Mouse (Mus musculus) cerebral cortex, adult 2 months (tissue): ENCODE measurements around the gene Mab21l1.

Experiments used
- WGBS: fragments of 180-500 bp; shearing (Covaris S2); methylation state at CpG from one replicate; pipeline ENCODE4 v1.1.7; 2018; 5-methylcytosine and 5-hydroxymethylcytosine counted together

Gene Mab21l1

GRCm38 (mm10) chr3:55778764-55779730, 3.3 kb upstream of the Mab21l1 start:
- WGBS: 76% methylated on average over 8 of the region's 8 CpGs

- WGBS: 39% methylated on average over 53 of the region's 53 CpGs
These were observed 1.9 kb upstream of the Mab21l1 start for GRCm38 (mm10) chr3:55780120-55781070.

GRCm38 (mm10) chr3:55781429-55782055, 768 bp upstream of the Mab21l1 start:
- WGBS: 72% methylated on average over 5 of the region's 5 CpGs

GRCm38 (mm10) chr3:55782771-55783170, 461 bp downstream of the Mab21l1 start:
- WGBS: 67% methylated on average over 22 of the region's 22 CpGs

GRCm38 (mm10) chr3:55783171-55784081, 1.1 kb downstream of the Mab21l1 start:
- 73% methylated on average over 45 of the region's 45 CpGs for WGBS

GRCm38 (mm10) chr3:55784101-55784500, 1.8 kb downstream of the Mab21l1 start:
- 76% methylated on average over 7 of the region's 7 CpGs for WGBS

GRCm38 (mm10) chr3:55785266-55785980, 3.1 kb downstream of the Mab21l1 start:
- 86% methylated on average over 4 of the region's 4 CpGs for WGBS

GRCm38 (mm10) chr3:55785981-55786725, 3.8 kb downstream of the Mab21l1 start:
- WGBS: 79% methylated on average over 3 of the region's 3 CpGs

GRCm38 (mm10) chr3:55786835-55787486, 4.7 kb downstream of the Mab21l1 start:
- 57% methylated on average over 17 of the region's 17 CpGs for WGBS

GRCm38 (mm10) chr3:55787487-55788213, 5.3 kb downstream of the Mab21l1 start:
- 32% methylated on average over 54 of the region's 54 CpGs for WGBS

- WGBS: 56% methylated on average over 4 of the region's 4 CpGs
These were observed 5.9 kb downstream of the Mab21l1 start for GRCm38 (mm10) chr3:55788214-55788586.

GRCm38 (mm10) chr3:55788621-55789201, 6.4 kb downstream of the Mab21l1 start:
- WGBS: 63% methylated on average over 5 of the region's 5 CpGs

GRCm38 (mm10) chr3:55789856-55790255, 7.5 kb downstream of the Mab21l1 start:
- WGBS: 66% methylated on average over 2 of the region's 2 CpGs

- WGBS: 94% methylated on average over 4 of the region's 4 CpGs
These were observed 8.3 kb downstream of the Mab21l1 start for GRCm38 (mm10) chr3:55790609-55791008.

GRCm38 (mm10) chr3:55792251-55792650, 9.9 kb downstream of the Mab21l1 start:
- 62% methylated on average over 5 of the region's 5 CpGs for WGBS

- 66% methylated on average over 7 of the region's 7 CpGs for WGBS
These were observed 11.7 kb downstream of the Mab21l1 start for GRCm38 (mm10) chr3:55793842-55794575.

- 69% methylated on average over 2 of the region's 2 CpGs for WGBS
These were observed 12.5 kb downstream of the Mab21l1 start for GRCm38 (mm10) chr3:55794768-55795167.
